Mouse (Mus musculus) spleen, adult 18-20 months (tissue): Measurements from ENCODE around the gene Zfp692.
A peak's percentile ranks its signal among the peaks of the same experiment; 100 is the strongest.
"Not testable (repeated sequence)": the region's sequence is repeated elsewhere in the genome, so short reads cannot be mapped to it uniquely, and the experiment has no call there.

Source experiments
- DNase-seq, 2 experiments: peaks; one replicate each; pipeline ENCODE4 v3.0.0; 2022; ENCODE audit warnings: mixed read lengths in 2 of 2

Gene Zfp692

GRCm38 (mm10) chr11:58306860-58307308 lies at the start of gene Zfp692:
Zfp692 (plus strand) TSS chr11:58307069.
- peak; percentile 85 to 90 for DNase-seq

GRCm38 (mm10) chr11:58257816-58258215 lies 49.1 kb upstream of the Zfp692 start:
- DNase-seq = no peak

- DNase-seq = no peak
Measured at GRCm38 (mm10) chr11:58260156-58260555, 46.7 kb upstream of the Zfp692 start.

GRCm38 (mm10) chr11:58261826-58262225 lies 45.0 kb upstream of the Zfp692 start:
- DNase-seq = no peak

GRCm38 (mm10) chr11:58262336-58262735 lies 44.5 kb upstream of the Zfp692 start:
- DNase-seq = no peak

GRCm38 (mm10) chr11:58263516-58263915 lies 43.4 kb upstream of the Zfp692 start:
- no peak for DNase-seq

GRCm38 (mm10) chr11:58264546-58264945 lies 42.3 kb upstream of the Zfp692 start:
- no peak for DNase-seq

- no peak for DNase-seq
Measured at GRCm38 (mm10) chr11:58268285-58268684, 38.6 kb upstream of the Zfp692 start.

GRCm38 (mm10) chr11:58274572-58274971 lies 32.3 kb upstream of the Zfp692 start, which contains the start of gene 4930438A08Rik:
4930438A08Rik (plus strand) TSS chr11:58274799.
- DNase-seq = no peak

- no peak for DNase-seq
Measured at GRCm38 (mm10) chr11:58275756-58276155, 31.1 kb upstream of the Zfp692 start.

- no peak for DNase-seq
Measured at GRCm38 (mm10) chr11:58281970-58282496, 24.8 kb upstream of the Zfp692 start.

GRCm38 (mm10) chr11:58282518-58282917 lies 24.4 kb upstream of the Zfp692 start:
- no peak for DNase-seq

- DNase-seq = no peak
Measured at GRCm38 (mm10) chr11:58289992-58290682, 16.7 kb upstream of the Zfp692 start.

- DNase-seq = no peak
Measured at GRCm38 (mm10) chr11:58290812-58291211, 16.1 kb upstream of the Zfp692 start.

GRCm38 (mm10) chr11:58292791-58293190 lies 14.1 kb upstream of the Zfp692 start:
- DNase-seq = no peak

GRCm38 (mm10) chr11:58297396-58297795 lies 9.5 kb upstream of the Zfp692 start:
- no peak for DNase-seq

GRCm38 (mm10) chr11:58301057-58301456 lies 5.8 kb upstream of the Zfp692 start:
- peak; percentile 22 to 49 for DNase-seq

- peak; percentile 88 to 96 for DNase-seq
Measured at GRCm38 (mm10) chr11:58301837-58302754, 4.8 kb upstream of the Zfp692 start.

GRCm38 (mm10) chr11:58302774-58303445 lies 4.0 kb upstream of the Zfp692 start:
- DNase-seq = no peak

- no peak for DNase-seq
Measured at GRCm38 (mm10) chr11:58303594-58303993, 3.3 kb upstream of the Zfp692 start.

- DNase-seq = not testable (repeated sequence)
Measured at GRCm38 (mm10) chr11:58305299-58305698, 1.6 kb upstream of the Zfp692 start.

- DNase-seq = peak; percentile 32 to 50
Measured at GRCm38 (mm10) chr11:58307411-58308080, 677 bp downstream of the Zfp692 start.
